Mouse (Mus musculus): ENCODE measurements around the gene Birc5. TPM values are rescaled to one million over a fixed set of nuclear protein-coding genes. Genes with fewer than 3 reads are reported as not detected.

Gene Birc5
- polyA plus RNA-seq, 1 experiment from 2014 or later, result 91.7 TPM

- Histone ChIP-seq H3K36me3 (ENCODE audit: control insufficient read depth, insufficient read depth, low read length) (no peaks in the 10 kb centered on the region; the same call in 1 of the 2 replicates), H3K9ac (ENCODE audit: low read length) (no peak overlapping the region), H3K27me3 (ENCODE audit: control insufficient read depth, insufficient read depth, low read length) (no peaks in the 10 kb centered on the region), H3K27ac (replicated peaks) (no peak overlapping the region), H3K4me2 (replicated peaks; ENCODE audit: low read depth) (no peak overlapping the region), H3K4me1 (replicated peaks; ENCODE audit: control insufficient read depth, insufficient read depth) (peaks cover 3% of the 10 kb centered on the region; the same call in 1 of the 2 replicates), H3K9me3 (ENCODE audit: control insufficient read depth, low read length) (no peaks in the 10 kb centered on the region), H3K4me3 (ENCODE audit: low read depth, low read length) (no peak overlapping the region)
- no peak for ATAC-seq (ENCODE audit: low FRiP score, low TSS enrichment)
- WGBS, result 93% methylated on average over 9 of the region's 9 CpGs
- no peak for TF ChIP-seq CTCF (IDR thresholded peaks at IDR 0.05; ENCODE audit: low read depth)
- TF ChIP-seq EP300 (optimal IDR thresholded peaks at IDR 0.05), result no peak
- no peak for DNase-seq (ENCODE audit: low spot score)
These were observed 5.2 kb downstream of the Birc5 start for GRCm38 (mm10) chr11:117854241-117854640.

DNA sequence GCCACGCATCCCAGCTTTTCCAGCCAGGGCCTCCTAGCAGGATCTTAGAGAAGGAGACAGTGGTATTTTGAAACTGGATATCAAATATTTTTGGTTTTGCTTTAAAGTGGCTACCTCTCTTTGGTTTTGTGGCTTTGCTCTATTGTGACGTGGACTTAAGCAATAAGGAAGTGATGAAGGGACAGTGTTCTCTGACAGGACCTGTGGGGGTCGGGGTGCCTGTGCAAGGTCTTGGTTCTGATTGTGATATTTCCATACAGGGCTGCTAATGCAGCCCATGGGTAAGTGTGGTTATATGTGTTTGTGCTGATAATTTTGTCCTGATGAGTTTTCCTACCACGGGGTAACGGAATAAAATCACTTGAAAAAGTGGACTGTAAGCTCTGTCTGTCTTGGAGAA, 6.3 kb downstream of the Birc5 start:
- Histone ChIP-seq H3K9me3 (ENCODE audit: control insufficient read depth, low read length) (no peaks in the 10 kb centered on the region), H3K9ac (ENCODE audit: low read length) (no peak overlapping the region), H3K27me3 (ENCODE audit: control insufficient read depth, insufficient read depth, low read length) (no peaks in the 10 kb centered on the region), H3K4me3 (ENCODE audit: low read depth, low read length) (no peak overlapping the region), H3K4me2 (replicated peaks; ENCODE audit: low read depth) (no peak overlapping the region), H3K4me1 (replicated peaks; ENCODE audit: control insufficient read depth, insufficient read depth) (peaks cover 1% of the 10 kb centered on the region; the same call in 1 of the 2 replicates), H3K27ac (replicated peaks) (no peak overlapping the region), H3K36me3 (ENCODE audit: control insufficient read depth, insufficient read depth, low read length) (no peaks in the 10 kb centered on the region; the same call in 1 of the 2 replicates)
- ATAC-seq (ENCODE audit: low FRiP score, low TSS enrichment), result no peak
- TF ChIP-seq EP300 (optimal IDR thresholded peaks at IDR 0.05) (no peak), CTCF (IDR thresholded peaks at IDR 0.05; ENCODE audit: low read depth) (no peak)
- 98% methylated on average over 5 of the region's 5 CpGs for WGBS
- DNase-seq (ENCODE audit: low spot score), result no peak

GRCm38 (mm10) chr11:117855975-117856374, 6.9 kb downstream of the Birc5 start:
- WGBS, result 92% methylated on average over 1 of the region's 1 CpGs
- Histone ChIP-seq H3K27me3 (ENCODE audit: control insufficient read depth, insufficient read depth, low read length) (peaks cover under 1% of the 10 kb centered on the region; the same call in 1 of the 2 replicates), H3K4me1 (replicated peaks; ENCODE audit: control insufficient read depth, insufficient read depth) (no peaks in the 10 kb centered on the region), H3K9ac (ENCODE audit: low read length) (no peak overlapping the region), H3K27ac (replicated peaks) (no peak overlapping the region), H3K9me3 (ENCODE audit: control insufficient read depth, low read length) (no peaks in the 10 kb centered on the region), H3K4me2 (replicated peaks; ENCODE audit: low read depth) (no peak overlapping the region), H3K4me3 (ENCODE audit: low read depth, low read length) (no peak overlapping the region), H3K36me3 (ENCODE audit: control insufficient read depth, insufficient read depth, low read length) (no peaks in the 10 kb centered on the region; the same call in 1 of the 2 replicates)
- TF ChIP-seq CTCF (IDR thresholded peaks at IDR 0.05; ENCODE audit: low read depth) (no peak), EP300 (optimal IDR thresholded peaks at IDR 0.05) (no peak)
- DNase-seq (ENCODE audit: low spot score) (no peak), ATAC-seq (ENCODE audit: low FRiP score, low TSS enrichment) (no peak)

GRCm38 (mm10) chr11:117857462-117857861, 8.4 kb downstream of the Birc5 start:
- Histone ChIP-seq H3K9ac (ENCODE audit: low read length) (no peak overlapping the region), H3K4me1 (replicated peaks; ENCODE audit: control insufficient read depth, insufficient read depth) (no peaks in the 10 kb centered on the region), H3K27me3 (ENCODE audit: control insufficient read depth, insufficient read depth, low read length) (peaks cover 3% of the 10 kb centered on the region; the same call in 1 of the 2 replicates), H3K4me2 (replicated peaks; ENCODE audit: low read depth) (no peak overlapping the region), H3K9me3 (ENCODE audit: control insufficient read depth, low read length) (no peaks in the 10 kb centered on the region), H3K27ac (replicated peaks) (no peak overlapping the region), H3K36me3 (ENCODE audit: control insufficient read depth, insufficient read depth, low read length) (no peaks in the 10 kb centered on the region; the same call in 1 of the 2 replicates), H3K4me3 (ENCODE audit: low read depth, low read length) (no peak overlapping the region)
- ATAC-seq (ENCODE audit: low FRiP score, low TSS enrichment), result no peak
- 93% methylated on average over 10 of the region's 10 CpGs for WGBS
- TF ChIP-seq EP300 (optimal IDR thresholded peaks at IDR 0.05), result no peak
- no peak for TF ChIP-seq CTCF (IDR thresholded peaks at IDR 0.05; ENCODE audit: low read depth)
- DNase-seq (ENCODE audit: low spot score), result no peak

DNA sequence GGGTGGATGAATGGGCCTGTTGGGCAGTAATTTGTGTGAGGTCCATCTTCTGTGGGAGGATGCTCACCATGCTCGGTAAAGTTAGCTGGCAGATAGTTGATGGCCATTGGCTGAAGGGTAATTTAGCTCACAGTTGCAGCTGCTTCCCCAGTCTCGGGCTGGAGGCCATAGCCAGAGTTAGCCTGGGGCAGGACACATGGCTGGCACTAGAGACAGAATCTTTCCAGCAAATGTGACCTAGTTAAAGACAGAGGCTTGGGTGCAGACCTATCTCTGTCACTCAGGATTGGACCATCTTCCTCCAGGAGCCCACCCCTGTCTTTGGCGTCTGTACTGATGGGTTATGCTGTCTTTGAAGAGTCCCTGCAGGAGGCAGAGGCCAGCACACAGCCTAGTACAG, 9.3 kb downstream of the Birc5 start:
- H3K4me1 ChIP-seq (replicated peaks; ENCODE audit: control insufficient read depth, insufficient read depth), result no peaks in the 10 kb centered on the region

DNA sequence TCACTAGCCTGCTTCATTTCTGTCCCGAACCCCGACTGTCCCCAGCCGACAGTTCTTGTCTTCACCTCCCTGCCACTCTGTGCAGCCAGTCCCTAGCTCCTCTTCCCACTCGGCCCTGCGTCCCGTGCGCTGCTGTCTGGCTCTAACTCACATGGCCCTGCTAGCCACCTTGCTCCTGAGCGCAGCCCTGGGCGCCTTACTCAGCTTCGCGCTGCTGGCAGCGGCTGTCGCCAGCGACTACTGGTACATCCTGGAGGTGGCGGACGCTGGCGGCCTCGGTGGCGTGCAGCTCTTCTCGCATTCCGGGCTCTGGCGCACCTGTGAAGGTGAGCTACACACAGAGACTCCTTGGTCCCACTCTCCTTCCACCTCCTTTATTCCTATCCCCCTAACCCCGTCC, 11.6 kb downstream of the Birc5 start, which contains the start of gene Tmem235:
Gene Tmem235 (plus strand): TSS at position 152 of the 400 bp plus-strand sequence.
- no peaks in the 10 kb centered on the region for H3K4me1 ChIP-seq (replicated peaks; ENCODE audit: control insufficient read depth, insufficient read depth)
- H3K4me2 ChIP-seq (replicated peaks; ENCODE audit: low read depth), result no peak within 1 kb of the TSS
- no peak within 1 kb of the TSS for H3K27ac ChIP-seq (replicated peaks)
- no peak within 1 kb of the TSS for H3K9ac ChIP-seq (ENCODE audit: low read length)
- no peaks in the 10 kb centered on the region for H3K9me3 ChIP-seq (ENCODE audit: control insufficient read depth, low read length)
- peaks cover 3% of the 10 kb centered on the region; the same call in 1 of the 2 replicates for H3K27me3 ChIP-seq (ENCODE audit: control insufficient read depth, insufficient read depth, low read length)
- DNase-seq (ENCODE audit: low spot score) (no peak), ATAC-seq (ENCODE audit: low FRiP score, low TSS enrichment) (no peak)
- no peak within 1 kb of the TSS for H3K4me3 ChIP-seq (ENCODE audit: low read depth, low read length)
- no peaks in the 10 kb centered on the region; the same call in 1 of the 2 replicates for H3K36me3 ChIP-seq (ENCODE audit: control insufficient read depth, insufficient read depth, low read length)
- WGBS, result 6% methylated on average over 23 of the region's 23 CpGs
- no peak for TF ChIP-seq CTCF (IDR thresholded peaks at IDR 0.05; ENCODE audit: low read depth)
- no peak for TF ChIP-seq EP300 (optimal IDR thresholded peaks at IDR 0.05)

More for the DNA sequence above, 9.3 kb downstream of the Birc5 start:
- H3K4me3 ChIP-seq (ENCODE audit: low read depth, low read length), result no peak overlapping the region
- H3K9me3 ChIP-seq (ENCODE audit: control insufficient read depth, low read length), result no peaks in the 10 kb centered on the region
- no peak overlapping the region for H3K4me2 ChIP-seq (replicated peaks; ENCODE audit: low read depth)
- H3K9ac ChIP-seq (ENCODE audit: low read length), result no peak overlapping the region
- no peak for DNase-seq (ENCODE audit: low spot score)
- ATAC-seq (ENCODE audit: low FRiP score, low TSS enrichment), result no peak
- TF ChIP-seq CTCF (IDR thresholded peaks at IDR 0.05; ENCODE audit: low read depth) (no peak), EP300 (optimal IDR thresholded peaks at IDR 0.05) (no peak)
- 67% methylated on average over 3 of the region's 3 CpGs for WGBS
- H3K27me3 ChIP-seq (ENCODE audit: control insufficient read depth, insufficient read depth, low read length), result peaks cover 3% of the 10 kb centered on the region; the same call in 1 of the 2 replicates
- H3K36me3 ChIP-seq (ENCODE audit: control insufficient read depth, insufficient read depth, low read length), result no peaks in the 10 kb centered on the region; the same call in 1 of the 2 replicates
- no peak overlapping the region for H3K27ac ChIP-seq (replicated peaks)

Measured in stomach, postnatal 0 days (tissue).